Mouse (Mus musculus) lung, postnatal 14 days (tissue): ENCODE results near the gene Stac.

Source experiments
- DNase-seq: peaks from one replicate; pipeline ENCODE4 v3.0.0; 2021

The Stac gene

GRCm38 (mm10) chr9:111689680-111690483 lies at the start of gene Stac:
TSS of gene Stac (minus strand) at chr9:111690348.
- DNase-seq = no peak

GRCm38 (mm10) chr9:111739431-111740245 lies 49.5 kb upstream of the Stac start:
- no peak for DNase-seq

GRCm38 (mm10) chr9:111739026-111739425 lies 48.9 kb upstream of the Stac start:
- no peak for DNase-seq

- DNase-seq = no peak
These were observed 47.6 kb upstream of the Stac start for GRCm38 (mm10) chr9:111737796-111738195.

- DNase-seq = no peak
These were observed 45.8 kb upstream of the Stac start for GRCm38 (mm10) chr9:111735931-111736330.

GRCm38 (mm10) chr9:111731939-111732670 lies 42.0 kb upstream of the Stac start:
- DNase-seq = no peak

GRCm38 (mm10) chr9:111724981-111725593 lies 34.9 kb upstream of the Stac start:
- no peak for DNase-seq

- DNase-seq = no peak
These were observed 24.3 kb upstream of the Stac start for GRCm38 (mm10) chr9:111714457-111714856.

GRCm38 (mm10) chr9:111700101-111700500 lies 10.0 kb upstream of the Stac start:
- DNase-seq = no peak

GRCm38 (mm10) chr9:111690484-111690855 lies 322 bp upstream of the Stac start:
- no peak for DNase-seq

GRCm38 (mm10) chr9:111689146-111689545 lies 1.0 kb downstream of the Stac start:
- DNase-seq = no peak

GRCm38 (mm10) chr9:111684170-111684569 lies 6.0 kb downstream of the Stac start:
- DNase-seq = no peak

- no peak for DNase-seq
These were observed 10.6 kb downstream of the Stac start for GRCm38 (mm10) chr9:111679516-111679915.

- no peak for DNase-seq
These were observed 20.3 kb downstream of the Stac start for GRCm38 (mm10) chr9:111669816-111670215.

- DNase-seq = no peak
These were observed 35.1 kb downstream of the Stac start for GRCm38 (mm10) chr9:111655066-111655465.

GRCm38 (mm10) chr9:111644228-111644627 lies 45.9 kb downstream of the Stac start:
- no peak for DNase-seq

GRCm38 (mm10) chr9:111643369-111643768 lies 46.8 kb downstream of the Stac start:
- DNase-seq = no peak

- DNase-seq = no peak
These were observed 52.5 kb downstream of the Stac start for GRCm38 (mm10) chr9:111637641-111638040.

- no peak for DNase-seq
These were observed 57.3 kb downstream of the Stac start for GRCm38 (mm10) chr9:111632833-111633232.

- DNase-seq = no peak
These were observed 69.0 kb downstream of the Stac start for GRCm38 (mm10) chr9:111621191-111621590.

GRCm38 (mm10) chr9:111611341-111611740 lies 78.8 kb downstream of the Stac start:
- DNase-seq = no peak

- no peak for DNase-seq
These were observed 81.4 kb downstream of the Stac start for GRCm38 (mm10) chr9:111608762-111609161.

- DNase-seq = no peak
These were observed 83.5 kb downstream of the Stac start for GRCm38 (mm10) chr9:111606603-111607002.
